Mouse (Mus musculus) liver, postnatal 0 days (tissue): ENCODE data around the gene Rps13.

ENCODE experiments used
- CTCF ChIP-seq: sonication (generic); IDR thresholded peaks from 2 replicates; pipeline ENCODE4 v1.5.1; 2016; ENCODE audit warnings: antibody characterized with exemption, low read depth
- EP300 ChIP-seq: IDR thresholded peaks from 2 replicates; pipeline ENCODE4 v1.6.1; 2016; ENCODE audit warnings: antibody characterized with exemption, low read depth, mild to moderate bottlenecking

DNA sequence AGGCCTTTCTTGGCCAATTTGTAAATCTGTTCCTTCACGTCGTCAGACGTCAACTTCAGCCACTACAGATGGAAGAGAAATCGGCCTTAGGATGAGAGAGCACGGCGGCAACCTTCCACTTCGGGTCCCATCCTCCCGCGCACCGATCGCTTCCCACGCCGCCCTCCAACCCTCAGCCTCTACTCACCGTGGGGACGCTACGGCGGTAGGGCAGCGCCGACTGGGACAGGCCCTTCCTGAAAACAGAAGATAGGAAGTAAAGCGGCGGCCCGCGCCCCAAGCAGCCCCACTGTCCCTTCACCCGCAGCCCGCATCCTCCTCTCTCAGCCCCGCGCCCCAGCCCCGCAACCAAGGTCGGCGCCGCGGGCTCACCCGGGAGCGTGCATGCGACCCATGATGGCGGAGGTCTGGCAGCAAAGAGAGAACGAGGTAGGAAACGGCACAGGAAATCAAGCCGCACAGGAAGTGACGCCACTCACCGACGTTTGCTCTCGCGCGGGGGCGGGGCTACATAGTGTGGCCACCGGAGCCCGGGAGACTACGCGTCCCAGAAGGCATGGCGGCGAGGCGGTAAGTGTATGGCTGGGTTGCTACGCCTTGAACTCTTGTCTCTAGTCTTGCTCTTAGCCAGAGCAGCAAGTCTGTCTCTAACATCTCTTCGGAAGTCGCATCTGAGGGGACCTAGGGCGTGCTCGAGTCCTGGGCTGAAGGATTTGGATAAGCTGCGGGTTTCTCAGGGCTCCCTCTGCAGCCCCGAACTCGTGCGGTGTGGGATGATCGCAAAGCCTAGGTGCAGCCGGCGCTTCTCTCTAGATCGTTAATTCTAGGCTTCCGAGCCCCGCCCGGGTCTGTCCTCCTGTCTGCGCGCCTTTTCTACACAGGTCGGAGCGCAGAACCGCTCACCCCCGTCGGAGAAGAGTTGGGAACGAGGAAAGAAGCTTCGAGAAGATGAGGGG is at the start of gene Rps13:
- TF ChIP-seq CTCF, result 0 out of 2 replicates have a peak, but pooled peaks have one; percentile 3
- peak; percentile 8; the same call in 1 of the 2 replicates for TF ChIP-seq EP300
